Mouse (Mus musculus) small intestine, adult 2 months (tissue): ENCODE results near the gene Rasa2. TPM values are rescaled to one million over a fixed set of nuclear protein-coding genes. Genes with fewer than 3 reads are reported as not detected.

Source experiments
- H3K27ac ChIP-seq: fragments of 200-500 bp; 2 replicates; pipeline ENCODE4 v1.5.1; 2012; ENCODE audit warnings: low read depth, low read length, control low read depth, inconsistent platforms; ENCODE audit not compliant: insufficient read depth
- H3K27me3 ChIP-seq: fragments of 200-500 bp; 2 replicates; pipeline ENCODE4 v1.6.1; 2012; ENCODE audit warnings: mild to moderate bottlenecking, moderate library complexity, low read length, inconsistent platforms; ENCODE audit not compliant: control insufficient read depth, insufficient read depth
- H3K36me3 ChIP-seq: fragments of 200-500 bp; 2 replicates; pipeline ENCODE4 v1.6.1; 2012; ENCODE audit warnings: mild to moderate bottlenecking, low read length, control low read depth, inconsistent platforms; ENCODE audit not compliant: control insufficient read depth, insufficient read depth
- H3K4me1 ChIP-seq: fragments of 200-500 bp; 2 replicates; pipeline ENCODE4 v1.6.1; 2012; ENCODE audit warnings: low read length, inconsistent platforms, mixed read lengths; ENCODE audit not compliant: control insufficient read depth, insufficient read depth, insufficient read length
- H3K4me3 ChIP-seq: fragments of 200-500 bp; 2 replicates; pipeline ENCODE4 v1.5.1; 2012; ENCODE audit warnings: low read depth, mild to moderate bottlenecking, control low read depth, inconsistent platforms, low read length, moderate library complexity
- CTCF ChIP-seq: fragments of 200-500 bp; IDR thresholded peaks from 2 replicates; pipeline ENCODE4 v1.5.1; 2012; ENCODE audit warnings: low read depth, mild to moderate bottlenecking, control low read depth, inconsistent platforms, low read length, moderate library complexity, mixed read lengths; ENCODE audit not compliant: insufficient replicate concordance, insufficient read length; ENCODE audit errors: extremely low read depth
- POLR2A ChIP-seq: fragments of 200-500 bp; IDR thresholded peaks from 2 replicates; pipeline ENCODE4 v1.6.1; 2012; ENCODE audit warnings: low read depth, mild to moderate bottlenecking, control low read depth, inconsistent platforms, low read length, moderate library complexity
- WGBS: fragments of 180-500 bp; shearing (Covaris S2); methylation state at CpG from one replicate; pipeline ENCODE4 v1.1.7; 2018; 5-methylcytosine and 5-hydroxymethylcytosine counted together
- polyA plus RNA-seq: library from polyadenylated mRNA; depleted of rRNA; stranded (reverse); fragments of >200 nt; gene quantifications from 2 replicates; pipeline ENCODE4 v1.2.3, GENCODE M21; 2012

Gene Rasa2
- polyA plus RNA-seq, 1 experiment = 2.6 TPM

DNA sequence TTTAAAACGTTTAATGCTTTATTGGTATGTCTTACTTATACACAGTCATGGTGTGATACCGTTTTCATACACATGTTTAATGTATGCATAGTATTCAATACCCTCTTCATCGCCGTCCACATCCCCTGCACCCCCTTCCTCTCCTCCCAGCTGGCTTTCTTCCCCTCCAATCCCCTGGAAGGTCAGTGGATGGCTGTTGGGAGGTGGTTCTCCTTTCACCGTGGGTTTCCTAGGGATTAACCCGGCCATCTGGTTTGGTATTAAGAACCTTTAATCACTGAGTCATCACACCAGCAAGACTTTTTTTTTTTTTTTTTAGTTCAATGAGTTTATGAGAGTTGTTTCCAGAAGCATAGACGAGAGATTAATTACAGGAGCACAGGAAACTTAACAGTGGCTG lies 1.3 kb upstream of the Rasa2 start:
- Histone ChIP-seq H3K27ac (peak overlapping the region; percentile 86), H3K4me3 (no peak overlapping the region), H3K36me3 (no peaks in the 10 kb centered on the region), H3K4me1 (peaks cover 22% of the 10 kb centered on the region), H3K27me3 (no peaks in the 10 kb centered on the region)
- WGBS = 24% methylated on average over 7 of the region's 7 CpGs
- TF ChIP-seq CTCF (no peak), POLR2A (no peak)

DNA sequence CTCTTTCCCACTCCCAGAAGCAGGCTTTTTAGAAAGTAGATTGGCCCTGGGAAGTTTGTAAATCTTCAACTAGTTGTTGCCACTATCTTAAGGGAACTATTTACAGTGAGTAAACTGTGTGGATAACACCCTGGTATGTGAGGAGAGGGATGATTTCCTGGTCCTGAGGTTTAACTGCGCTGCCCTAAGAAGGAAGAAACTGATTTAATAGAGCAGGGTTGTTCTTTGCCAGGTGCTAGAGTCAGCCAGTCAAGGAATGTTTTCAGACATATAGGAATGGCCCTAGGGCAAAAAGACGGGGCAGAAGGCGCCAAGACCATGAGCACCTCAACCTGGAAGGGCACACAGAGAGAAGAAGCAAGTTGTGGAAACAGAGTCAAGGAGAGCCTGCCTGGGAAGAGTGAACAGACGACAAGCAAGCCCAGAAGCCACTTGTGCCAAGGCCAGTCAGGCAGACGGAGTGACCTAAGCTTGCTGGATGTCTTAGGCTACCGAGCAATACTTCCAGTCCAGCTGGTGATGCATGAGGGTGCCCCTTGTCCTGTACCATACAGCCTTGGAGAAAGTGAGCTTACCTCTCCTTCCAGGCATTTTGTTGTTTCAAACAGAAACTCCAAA lies 765 bp upstream of the Rasa2 start:
- Histone ChIP-seq H3K4me3 (peak overlapping the region; percentile 65; the same call in 1 of the 2 replicates), H3K27me3 (no peaks in the 10 kb centered on the region), H3K36me3 (no peaks in the 10 kb centered on the region), H3K4me1 (peaks cover 25% of the 10 kb centered on the region), H3K27ac (peak overlapping the region; percentile 86)
- TF ChIP-seq CTCF (no peak), POLR2A (no peak)
- 20% methylated on average over 6 of the region's 6 CpGs for WGBS

GRCm38 (mm10) chr9:96630571-96631388 lies 637 bp downstream of the Rasa2 start:
- Histone ChIP-seq H3K27me3 (no peaks in the 10 kb centered on the region), H3K27ac (peak overlapping the region; percentile 78), H3K36me3 (no peaks in the 10 kb centered on the region), H3K4me1 (peaks cover 25% of the 10 kb centered on the region), H3K4me3 (peak overlapping the region; percentile 65)
- under 1% methylated on average over 96 of the region's 105 CpGs for WGBS
- no peak for TF ChIP-seq CTCF
- no peak; the same call in 1 of the 2 replicates for TF ChIP-seq POLR2A

DNA sequence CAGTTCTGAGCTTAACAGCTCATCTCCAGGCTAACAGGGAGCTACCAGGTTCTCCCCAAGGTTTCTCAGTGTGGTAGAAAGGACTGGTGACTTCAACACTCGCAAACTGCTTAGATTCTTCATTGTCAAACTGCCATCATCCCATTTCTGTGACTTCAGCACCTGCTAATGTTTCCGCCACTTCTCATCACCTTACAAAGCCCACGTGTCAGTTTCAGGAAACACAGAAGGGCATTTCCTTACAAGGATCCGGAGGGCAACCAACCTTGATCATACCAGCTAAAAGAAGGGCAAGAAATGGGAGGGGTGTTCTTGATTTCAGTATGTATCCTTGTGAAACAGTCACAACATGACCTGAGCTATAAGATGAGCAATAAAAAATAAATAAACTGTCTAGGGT lies 2.3 kb downstream of the Rasa2 start:
- no peak for TF ChIP-seq CTCF
- no peak for TF ChIP-seq POLR2A
- 64% methylated on average over 4 of the region's 4 CpGs for WGBS

DNA sequence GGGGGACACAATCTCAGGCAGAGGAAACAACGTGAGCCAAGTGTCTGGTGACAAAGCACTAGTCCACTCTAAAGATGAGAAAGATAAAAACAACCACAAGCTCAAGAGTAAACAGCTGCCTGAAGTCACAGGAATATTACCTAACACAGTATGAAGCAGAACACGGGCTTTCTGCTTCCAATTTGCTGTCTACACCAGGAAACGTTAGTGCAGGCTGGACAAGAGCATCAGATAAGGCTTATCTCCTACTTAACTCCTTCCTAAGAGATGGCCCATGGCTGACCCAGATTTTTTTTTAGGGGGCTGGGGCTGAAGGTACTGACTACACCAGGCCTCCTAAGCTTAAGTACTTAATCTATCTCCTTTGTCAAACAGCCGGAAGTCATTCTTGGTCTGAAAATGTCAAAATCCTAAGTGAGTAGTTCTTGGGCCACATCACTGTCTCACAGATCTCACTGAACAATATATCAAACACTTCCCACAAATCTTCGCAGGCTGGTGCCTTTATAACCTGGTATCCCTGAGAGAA lies 3.8 kb downstream of the Rasa2 start:
- 0 out of 2 replicates have a peak, but pooled peaks cover 1% of the 10 kb centered on the region for H3K36me3 ChIP-seq
- no peak overlapping the region for H3K27ac ChIP-seq
- no peaks in the 10 kb centered on the region for H3K27me3 ChIP-seq
- TF ChIP-seq CTCF = no peak
- no peak for TF ChIP-seq POLR2A
- H3K4me1 ChIP-seq = peaks cover 9% of the 10 kb centered on the region
- WGBS = 41% methylated on average over 5 of the region's 5 CpGs
- no peak overlapping the region for H3K4me3 ChIP-seq

More for the DNA sequence above, 2.3 kb downstream of the Rasa2 start:
- H3K4me1 ChIP-seq = peaks cover 19% of the 10 kb centered on the region
- H3K4me3 ChIP-seq = no peak overlapping the region
- H3K27me3 ChIP-seq = no peaks in the 10 kb centered on the region
- H3K36me3 ChIP-seq = 0 out of 2 replicates have a peak, but pooled peaks cover 1% of the 10 kb centered on the region
- no peak overlapping the region for H3K27ac ChIP-seq

- H3K4me1 ChIP-seq = peaks cover 5% of the 10 kb centered on the region; the same call in 1 of the 2 replicates
- H3K27me3 ChIP-seq = no peaks in the 10 kb centered on the region
- no peak overlapping the region for H3K27ac ChIP-seq
- 85% methylated on average over 1 of the region's 1 CpGs for WGBS
- no peak for TF ChIP-seq POLR2A
- TF ChIP-seq CTCF = no peak
- H3K4me3 ChIP-seq = no peak overlapping the region
- 0 out of 2 replicates have a peak, but pooled peaks cover 1% of the 10 kb centered on the region for H3K36me3 ChIP-seq
Observed at GRCm38 (mm10) chr9:96627042-96627441, 4.4 kb downstream of the Rasa2 start.
